Mouse (Mus musculus): Measurements from ENCODE around the gene Otud7a. TPM values are rescaled to one million over a fixed set of nuclear protein-coding genes. Genes with fewer than 3 reads are reported as not detected.

The Otud7a gene
- polyA plus RNA-seq, 1 experiment from 2014 or later, result 2.5 TPM

DNA sequence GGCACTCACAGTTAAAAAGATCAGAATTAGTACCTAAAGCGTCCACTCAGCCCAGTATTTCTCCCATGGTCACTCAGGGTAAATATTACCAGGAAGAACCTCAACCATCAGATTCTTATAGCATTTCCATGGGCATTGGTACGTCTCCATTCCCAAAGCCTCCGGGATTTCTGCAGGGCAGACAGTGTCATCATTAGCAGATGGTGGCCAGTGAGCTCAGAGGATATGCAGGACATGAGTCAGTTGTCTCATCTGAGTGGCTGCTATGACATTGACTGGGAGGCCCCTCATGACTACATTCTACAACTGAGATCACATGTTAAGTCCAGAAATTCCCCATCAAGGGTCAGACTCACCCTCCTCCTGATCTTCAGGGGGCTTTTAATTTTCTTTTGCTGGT is 78.5 kb downstream of the Otud7a start:
- no peaks in the 10 kb centered on the region for H3K27me3 ChIP-seq (replicated peaks; ENCODE audit: control insufficient read depth, insufficient read depth, low read length)
- ATAC-seq, result no peak
- H3K27ac ChIP-seq (ENCODE audit: low read length), result no peak overlapping the region
- no peaks in the 10 kb centered on the region for H3K4me1 ChIP-seq (replicated peaks; ENCODE audit: control insufficient read depth, insufficient read depth, low read length)
- no peak overlapping the region for H3K9ac ChIP-seq (replicated peaks; ENCODE audit: low read depth, low read length)
- H3K4me3 ChIP-seq (replicated peaks; ENCODE audit: low read length), result no peak overlapping the region
- H3K4me2 ChIP-seq (ENCODE audit: low read length), result no peak overlapping the region
- H3K36me3 ChIP-seq (ENCODE audit: control insufficient read depth, insufficient read depth), result no peaks in the 10 kb centered on the region
- H3K9me3 ChIP-seq (ENCODE audit: control insufficient read depth, low read length), result no peaks in the 10 kb centered on the region
- WGBS, result 95% methylated on average over 3 of the region's 3 CpGs

DNA sequence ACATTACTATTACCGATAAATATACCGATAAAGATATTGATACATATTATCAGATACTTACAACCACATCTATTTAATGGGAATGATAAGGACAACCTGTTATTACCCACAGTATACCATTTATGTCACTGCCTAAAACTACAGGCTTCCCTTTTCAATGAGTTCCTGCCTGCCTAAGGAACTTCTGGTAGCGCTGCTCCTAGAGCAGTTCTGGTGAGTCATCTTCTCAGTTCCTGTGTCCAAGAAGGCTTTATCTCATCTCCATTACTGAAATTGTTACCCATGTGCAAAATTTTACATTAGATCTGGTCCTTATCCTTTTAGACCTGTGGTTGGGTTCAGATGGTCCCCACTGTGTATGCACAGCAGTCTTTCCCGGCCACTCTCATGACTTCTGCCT is 95.7 kb downstream of the Otud7a start:
- Histone ChIP-seq H3K27ac (ENCODE audit: low read length) (no peak overlapping the region), H3K4me1 (replicated peaks; ENCODE audit: control insufficient read depth, insufficient read depth, low read length) (no peaks in the 10 kb centered on the region), H3K4me2 (ENCODE audit: low read length) (no peak overlapping the region), H3K27me3 (replicated peaks; ENCODE audit: control insufficient read depth, insufficient read depth, low read length) (no peaks in the 10 kb centered on the region), H3K4me3 (replicated peaks; ENCODE audit: low read length) (no peak overlapping the region), H3K9ac (replicated peaks; ENCODE audit: low read depth, low read length) (no peak overlapping the region), H3K36me3 (ENCODE audit: control insufficient read depth, insufficient read depth) (no peaks in the 10 kb centered on the region), H3K9me3 (ENCODE audit: control insufficient read depth, low read length) (no peaks in the 10 kb centered on the region)
- ATAC-seq, result no peak
- 94% methylated on average over 4 of the region's 4 CpGs for WGBS

DNA sequence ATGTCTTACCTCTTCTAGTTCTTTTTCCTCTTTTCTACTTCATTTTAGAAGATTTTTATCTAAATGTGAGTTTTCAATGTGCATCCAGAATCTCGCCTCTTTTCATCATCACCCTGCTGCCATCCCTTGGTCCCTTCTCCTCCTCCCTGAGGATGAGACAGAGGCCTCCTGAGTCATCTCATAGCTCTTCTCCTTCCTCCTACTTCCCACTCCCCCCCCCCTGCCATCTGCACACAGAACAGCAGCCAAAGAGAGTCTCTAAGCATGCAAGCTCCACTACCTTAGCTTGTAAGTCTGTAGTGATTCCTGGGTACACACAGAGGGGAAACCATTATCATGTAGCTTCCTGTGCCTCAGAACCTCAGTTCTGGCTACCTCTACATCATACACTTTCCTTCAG is 109.9 kb downstream of the Otud7a start:
- WGBS, result 80% methylated on average over 1 of the region's 1 CpGs
- Histone ChIP-seq H3K27me3 (replicated peaks; ENCODE audit: control insufficient read depth, insufficient read depth, low read length) (no peaks in the 10 kb centered on the region), H3K4me2 (ENCODE audit: low read length) (no peak overlapping the region), H3K36me3 (ENCODE audit: control insufficient read depth, insufficient read depth) (no peaks in the 10 kb centered on the region), H3K27ac (ENCODE audit: low read length) (no peak overlapping the region), H3K9me3 (ENCODE audit: control insufficient read depth, low read length) (no peaks in the 10 kb centered on the region), H3K4me3 (replicated peaks; ENCODE audit: low read length) (no peak overlapping the region), H3K4me1 (replicated peaks; ENCODE audit: control insufficient read depth, insufficient read depth, low read length) (0 out of 2 replicates have a peak, but pooled peaks cover 3% of the 10 kb centered on the region), H3K9ac (replicated peaks; ENCODE audit: low read depth, low read length) (no peak overlapping the region)
- peak; percentile 61 for ATAC-seq

DNA sequence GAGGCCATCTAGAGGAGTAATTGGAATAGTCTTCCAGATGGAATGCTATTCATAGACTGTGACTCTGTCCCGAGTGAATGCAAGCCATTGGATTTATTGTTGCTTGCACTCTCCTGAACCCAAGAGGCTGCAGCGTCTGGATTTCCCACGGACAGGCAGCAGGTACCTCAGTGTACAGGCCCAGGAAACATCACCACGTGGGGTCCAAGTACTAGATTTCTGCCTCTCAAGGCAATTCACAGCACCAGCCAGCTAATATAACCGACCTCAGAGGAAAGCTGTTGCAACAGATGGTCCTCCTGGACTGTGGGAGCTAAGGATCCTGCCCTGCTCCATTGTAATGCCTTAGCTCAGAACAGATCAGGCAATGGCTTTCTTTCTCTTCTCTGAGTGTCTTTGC is 111.8 kb downstream of the Otud7a start:
- Histone ChIP-seq H3K4me1 (replicated peaks; ENCODE audit: control insufficient read depth, insufficient read depth, low read length) (0 out of 2 replicates have a peak, but pooled peaks cover 3% of the 10 kb centered on the region), H3K9me3 (ENCODE audit: control insufficient read depth, low read length) (no peaks in the 10 kb centered on the region), H3K27ac (ENCODE audit: low read length) (no peak overlapping the region), H3K27me3 (replicated peaks; ENCODE audit: control insufficient read depth, insufficient read depth, low read length) (no peaks in the 10 kb centered on the region), H3K9ac (replicated peaks; ENCODE audit: low read depth, low read length) (no peak overlapping the region), H3K4me3 (replicated peaks; ENCODE audit: low read length) (no peak overlapping the region), H3K36me3 (ENCODE audit: control insufficient read depth, insufficient read depth) (no peaks in the 10 kb centered on the region), H3K4me2 (ENCODE audit: low read length) (no peak overlapping the region)
- no peak for ATAC-seq
- WGBS, result 62% methylated on average over 5 of the region's 5 CpGs

DNA sequence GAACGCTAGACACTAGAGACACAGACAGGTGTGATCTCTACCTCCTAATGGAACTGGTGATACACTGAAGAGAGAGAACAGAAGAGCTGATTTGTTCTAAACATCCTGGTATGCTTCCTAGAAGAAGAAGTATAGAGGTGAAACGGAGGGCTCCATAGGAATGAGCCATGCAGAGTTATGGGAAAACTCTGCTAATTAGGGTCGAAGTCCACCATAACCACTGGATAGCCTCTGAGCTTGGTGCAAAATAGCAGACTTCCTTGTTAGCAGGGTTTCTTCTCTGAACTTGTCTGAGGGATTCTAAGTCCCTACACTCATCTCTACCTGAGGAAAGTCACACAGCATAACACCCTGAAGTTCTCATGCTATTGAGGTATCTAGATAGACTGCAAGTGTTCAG is 114.4 kb downstream of the Otud7a start:
- Histone ChIP-seq H3K4me2 (ENCODE audit: low read length) (no peak overlapping the region), H3K4me3 (replicated peaks; ENCODE audit: low read length) (no peak overlapping the region), H3K27ac (ENCODE audit: low read length) (no peak overlapping the region), H3K4me1 (replicated peaks; ENCODE audit: control insufficient read depth, insufficient read depth, low read length) (0 out of 2 replicates have a peak, but pooled peaks cover 3% of the 10 kb centered on the region), H3K9me3 (ENCODE audit: control insufficient read depth, low read length) (no peaks in the 10 kb centered on the region), H3K9ac (replicated peaks; ENCODE audit: low read depth, low read length) (no peak overlapping the region), H3K27me3 (replicated peaks; ENCODE audit: control insufficient read depth, insufficient read depth, low read length) (no peaks in the 10 kb centered on the region), H3K36me3 (ENCODE audit: control insufficient read depth, insufficient read depth) (no peaks in the 10 kb centered on the region)
- no peak for ATAC-seq
- 89% methylated on average over 3 of the region's 3 CpGs for WGBS

DNA sequence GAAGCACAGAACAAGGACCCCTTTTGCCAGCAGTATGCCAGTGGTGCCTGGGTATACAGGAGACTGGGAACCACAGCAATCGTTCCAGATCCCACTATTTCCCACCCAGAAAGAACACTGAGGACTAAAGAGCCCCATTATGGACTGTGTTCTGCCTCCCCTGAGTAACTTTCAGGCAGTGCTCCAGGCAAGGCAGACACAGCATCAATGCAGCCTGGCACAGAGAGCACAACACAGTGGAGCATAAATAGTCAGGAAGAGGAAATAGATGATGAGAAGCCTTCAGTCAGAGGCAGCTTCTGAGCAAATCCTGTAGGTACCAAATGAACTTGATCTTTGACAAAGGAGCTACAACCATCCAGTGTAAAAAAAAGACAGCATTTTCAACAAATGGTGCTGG is 115.1 kb downstream of the Otud7a start:
- Histone ChIP-seq H3K9me3 (ENCODE audit: control insufficient read depth, low read length) (no peaks in the 10 kb centered on the region), H3K27me3 (replicated peaks; ENCODE audit: control insufficient read depth, insufficient read depth, low read length) (no peaks in the 10 kb centered on the region), H3K27ac (ENCODE audit: low read length) (no peak overlapping the region), H3K4me1 (replicated peaks; ENCODE audit: control insufficient read depth, insufficient read depth, low read length) (0 out of 2 replicates have a peak, but pooled peaks cover under 1% of the 10 kb centered on the region), H3K4me3 (replicated peaks; ENCODE audit: low read length) (no peak overlapping the region), H3K9ac (replicated peaks; ENCODE audit: low read depth, low read length) (no peak overlapping the region), H3K4me2 (ENCODE audit: low read length) (no peak overlapping the region), H3K36me3 (ENCODE audit: control insufficient read depth, insufficient read depth) (no peaks in the 10 kb centered on the region)
- no peak for ATAC-seq
- 75% methylated on average over 1 of the region's 1 CpGs for WGBS

DNA sequence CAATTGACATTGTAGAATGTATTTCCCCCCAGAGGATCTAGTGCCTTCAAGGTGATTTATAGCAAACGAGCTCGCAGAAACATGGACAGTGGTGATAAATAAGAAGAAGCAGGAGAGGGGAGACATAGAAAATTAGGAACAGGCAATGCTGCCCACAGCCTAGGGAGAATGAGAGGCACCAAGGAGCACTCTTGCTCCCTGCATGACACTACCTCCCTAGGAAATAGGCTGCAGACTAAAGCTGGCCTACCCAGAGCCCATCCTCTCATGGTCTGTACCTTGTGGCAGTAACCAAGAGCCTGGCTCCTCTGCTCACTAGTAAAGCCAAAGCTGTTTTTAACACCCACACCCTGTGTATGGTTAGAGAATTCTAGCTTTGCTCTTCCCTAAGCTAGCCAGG is 138.8 kb downstream of the Otud7a start:
- no peaks in the 10 kb centered on the region for H3K9me3 ChIP-seq (ENCODE audit: control insufficient read depth, low read length)
- no peak for ATAC-seq
- 91% methylated on average over 2 of the region's 2 CpGs for WGBS

DNA sequence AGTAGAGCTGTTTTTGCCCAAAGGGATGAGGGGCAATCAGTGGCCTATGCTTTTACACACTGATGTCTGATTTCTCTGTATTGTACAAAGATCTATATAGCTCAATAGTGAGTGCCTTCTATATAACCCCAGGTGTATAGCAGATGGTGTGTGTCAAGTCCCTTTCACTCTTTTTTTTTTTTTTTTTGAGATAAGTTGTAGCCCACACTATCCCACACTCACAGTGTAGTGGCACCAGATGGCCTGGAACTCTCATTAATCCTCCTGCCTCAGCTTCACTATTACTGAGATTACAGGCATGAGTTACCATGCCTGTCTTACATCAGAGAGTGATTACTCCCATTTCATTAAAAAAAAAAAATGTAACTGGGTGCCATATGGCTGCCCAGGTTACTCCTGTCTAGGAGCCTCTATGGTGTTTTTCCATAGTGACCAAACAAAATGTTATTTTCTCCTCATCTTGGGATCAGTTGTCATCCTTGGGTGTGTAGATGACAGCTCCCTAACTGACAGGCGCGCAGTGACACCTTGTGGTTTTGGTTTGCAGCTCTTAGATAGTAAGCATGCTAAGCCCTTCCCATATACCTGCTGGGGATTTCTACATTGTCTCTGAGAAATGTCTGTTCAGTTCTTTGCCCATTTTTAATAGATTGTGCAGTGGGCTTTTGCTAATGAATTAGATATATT is 141.8 kb downstream of the Otud7a start:
- H3K27ac ChIP-seq (ENCODE audit: low read length), result no peak overlapping the region
- H3K36me3 ChIP-seq (ENCODE audit: control insufficient read depth, insufficient read depth), result no peaks in the 10 kb centered on the region
- no peak overlapping the region for H3K4me2 ChIP-seq (ENCODE audit: low read length)
- 52% methylated on average over 2 of the region's 2 CpGs for WGBS
- peak; percentile 69 for ATAC-seq
- H3K9me3 ChIP-seq (ENCODE audit: control insufficient read depth, low read length), result no peaks in the 10 kb centered on the region
- no peak overlapping the region for H3K4me3 ChIP-seq (replicated peaks; ENCODE audit: low read length)
- H3K27me3 ChIP-seq (replicated peaks; ENCODE audit: control insufficient read depth, insufficient read depth, low read length), result no peaks in the 10 kb centered on the region
- 0 out of 2 replicates have a peak, but pooled peaks cover 2% of the 10 kb centered on the region for H3K4me1 ChIP-seq (replicated peaks; ENCODE audit: control insufficient read depth, insufficient read depth, low read length)
- no peak overlapping the region for H3K9ac ChIP-seq (replicated peaks; ENCODE audit: low read depth, low read length)

More for the DNA sequence above, 138.8 kb downstream of the Otud7a start:
- Histone ChIP-seq H3K27ac (ENCODE audit: low read length) (no peak overlapping the region), H3K27me3 (replicated peaks; ENCODE audit: control insufficient read depth, insufficient read depth, low read length) (no peaks in the 10 kb centered on the region), H3K9ac (replicated peaks; ENCODE audit: low read depth, low read length) (no peak overlapping the region), H3K36me3 (ENCODE audit: control insufficient read depth, insufficient read depth) (no peaks in the 10 kb centered on the region), H3K4me1 (replicated peaks; ENCODE audit: control insufficient read depth, insufficient read depth, low read length) (no peaks in the 10 kb centered on the region), H3K4me2 (ENCODE audit: low read length) (no peak overlapping the region), H3K4me3 (replicated peaks; ENCODE audit: low read length) (no peak overlapping the region)

DNA sequence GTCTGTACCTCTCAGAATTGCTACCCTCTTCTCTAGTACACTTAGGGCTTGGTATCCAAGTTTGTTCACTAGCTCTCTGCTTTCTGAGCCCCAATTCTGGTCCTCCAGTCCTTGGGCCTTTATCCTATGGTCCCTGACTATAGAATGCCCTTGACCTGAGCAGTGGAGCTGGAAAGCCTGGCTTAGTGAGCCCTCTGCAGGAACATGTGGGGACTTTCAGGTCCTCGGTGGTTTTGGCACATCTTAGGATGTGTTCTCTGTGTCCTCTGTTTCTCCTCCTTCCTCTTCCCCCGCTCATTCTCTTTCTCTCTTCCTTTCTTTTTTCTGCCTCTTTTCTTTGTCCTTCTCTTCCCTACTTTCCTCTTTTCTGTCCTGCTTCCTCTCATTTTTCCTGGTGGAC is 145.8 kb downstream of the Otud7a start:
- H3K27me3 ChIP-seq (replicated peaks; ENCODE audit: control insufficient read depth, insufficient read depth, low read length), result no peaks in the 10 kb centered on the region
- no peak overlapping the region for H3K9ac ChIP-seq (replicated peaks; ENCODE audit: low read depth, low read length)
- H3K9me3 ChIP-seq (ENCODE audit: control insufficient read depth, low read length), result no peaks in the 10 kb centered on the region
- 0 out of 2 replicates have a peak, but pooled peaks cover 2% of the 10 kb centered on the region for H3K4me1 ChIP-seq (replicated peaks; ENCODE audit: control insufficient read depth, insufficient read depth, low read length)
- WGBS, result 80% methylated on average over 2 of the region's 2 CpGs
- H3K27ac ChIP-seq (ENCODE audit: low read length), result no peak overlapping the region
- no peak overlapping the region for H3K4me2 ChIP-seq (ENCODE audit: low read length)
- H3K4me3 ChIP-seq (replicated peaks; ENCODE audit: low read length), result no peak overlapping the region
- H3K36me3 ChIP-seq (ENCODE audit: control insufficient read depth, insufficient read depth), result no peaks in the 10 kb centered on the region
- ATAC-seq, result no peak

All from forebrain, embryonic 16.5 days (tissue).